Mouse (Mus musculus) embryonic facial prominence, embryonic 10.5 days (tissue): ENCODE measurements around the gene Ticrr. TPM values are rescaled to one million over a fixed set of nuclear protein-coding genes. Genes with fewer than 3 reads are reported as not detected.
A peak's percentile ranks its signal among the peaks of the same experiment; 100 is the strongest.

Experiments
- DNase-seq: peaks from one replicate; pipeline ENCODE4 v3.0.0-alpha.2; 2017; ENCODE audit warnings: low spot score
- H3K27ac ChIP-seq: fragments of 300-500 bp; sonication (generic); replicated peaks from 2 replicates; pipeline ENCODE4 v1.5.1; 2016; ENCODE audit warnings: mild to moderate bottlenecking
- H3K27me3 ChIP-seq: fragments of 300-500 bp; sonication (generic); replicated peaks from 2 replicates; pipeline ENCODE4 v1.6.1; 2016; ENCODE audit warnings: low read depth, mild to moderate bottlenecking; ENCODE audit not compliant: poor library complexity, severe bottlenecking
- H3K36me3 ChIP-seq: fragments of 300-500 bp; sonication (generic); replicated peaks from 2 replicates; pipeline ENCODE4 v1.6.1; 2016; ENCODE audit warnings: mild to moderate bottlenecking, moderate library complexity
- H3K4me1 ChIP-seq: fragments of 300-500 bp; sonication (generic); 2 replicates; pipeline ENCODE4 v1.6.1; 2016
- H3K4me3 ChIP-seq: fragments of 300-500 bp; sonication (generic); 2 replicates; pipeline ENCODE4 v1.5.1; 2016; ENCODE audit warnings: mild to moderate bottlenecking, moderate library complexity
- H3K9me3 ChIP-seq: fragments of 300-500 bp; sonication (generic); 2 replicates; pipeline ENCODE4 v1.6.1; 2016; ENCODE audit warnings: mild to moderate bottlenecking
- WGBS: fragments of 180-500 bp; shearing (Covaris S2); methylation state at CpG from one replicate; pipeline ENCODE4 v1.1.7; 2016; 5-methylcytosine and 5-hydroxymethylcytosine counted together
- polyA plus RNA-seq: library from polyadenylated mRNA; unstranded; fragments of >200 nt; fragmentation: Nextera tagmentation; extraction: Ambion mirVana; gene quantifications from 2 replicates; pipeline ENCODE4 v1.2.1, GENCODE M21; 2016

Ticrr gene
- polyA plus RNA-seq, 1 experiment from 2014 or later = 16.4 TPM

DNA sequence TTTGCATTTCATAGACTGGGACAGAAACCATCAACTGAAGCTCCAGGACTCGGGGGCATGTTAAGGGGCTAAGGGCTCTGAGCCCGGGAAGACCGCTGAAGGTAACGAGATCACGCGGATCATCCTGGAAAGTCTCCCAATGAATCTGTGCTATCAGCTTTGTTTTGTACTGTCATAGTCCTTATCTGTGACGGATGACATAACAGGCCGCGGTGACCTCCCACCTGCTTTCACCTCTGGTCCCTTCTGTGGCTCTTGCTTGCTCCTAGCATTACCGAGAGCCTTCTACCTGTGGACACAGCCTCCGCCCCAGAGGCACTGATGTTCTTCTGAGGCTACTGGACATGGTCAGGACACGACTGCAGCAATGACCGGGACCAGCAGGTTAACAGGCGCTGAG is 76.5 kb downstream of the Ticrr start:
- Histone ChIP-seq H3K9me3 (no peaks in the 10 kb centered on the region), H3K36me3 (peaks cover 20% of the 10 kb centered on the region), H3K4me3 (no peak overlapping the region), H3K4me1 (0 out of 2 replicates have a peak, but pooled peaks cover 3% of the 10 kb centered on the region), H3K27me3 (peaks cover 11% of the 10 kb centered on the region), H3K27ac (no peak overlapping the region)
- no peak for DNase-seq
- WGBS = 92% methylated on average over 14 of the region's 14 CpGs

DNA sequence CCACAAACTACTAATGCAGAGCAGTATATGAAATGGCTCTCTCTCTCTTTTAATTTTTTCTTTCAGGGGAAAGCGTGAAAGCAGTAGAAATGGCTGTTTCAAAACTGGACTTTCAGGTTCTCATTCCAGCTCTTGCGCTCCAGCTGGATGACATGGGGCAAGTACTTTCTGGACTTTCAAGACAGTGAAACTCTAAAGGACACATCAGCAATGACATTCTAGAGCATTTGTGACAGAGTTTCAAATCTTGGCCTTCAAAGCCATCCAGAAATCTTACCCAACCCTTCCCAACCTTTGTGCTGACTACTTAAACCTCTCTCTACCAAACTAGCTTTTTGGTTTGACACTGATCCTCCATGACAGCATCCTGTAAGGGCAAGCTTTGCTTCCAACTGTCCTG is 78.9 kb downstream of the Ticrr start:
- Histone ChIP-seq H3K4me3 (no peak overlapping the region), H3K4me1 (peaks cover 14% of the 10 kb centered on the region), H3K27ac (no peak overlapping the region), H3K36me3 (peaks cover 20% of the 10 kb centered on the region), H3K27me3 (peaks cover 7% of the 10 kb centered on the region), H3K9me3 (no peaks in the 10 kb centered on the region)
- no peak for DNase-seq
- WGBS = 87% methylated on average over 2 of the region's 2 CpGs

- Histone ChIP-seq H3K9me3 (no peaks in the 10 kb centered on the region), H3K27me3 (peaks cover 7% of the 10 kb centered on the region), H3K4me3 (no peak overlapping the region), H3K4me1 (peaks cover 14% of the 10 kb centered on the region), H3K27ac (no peak overlapping the region), H3K36me3 (peaks cover 14% of the 10 kb centered on the region)
- whole genome bisulfite sequencing = 79% methylated on average over 4 of the region's 4 CpGs
- no peak for DNase-seq
These were observed 80.3 kb downstream of the Ticrr start for GRCm38 (mm10) chr7:79740279-79740678.

- Histone ChIP-seq H3K36me3 (peaks cover 5% of the 10 kb centered on the region), H3K4me3 (peak overlapping the region; percentile 87), H3K27me3 (peaks cover 7% of the 10 kb centered on the region), H3K27ac (no peak overlapping the region), H3K4me1 (peaks cover 14% of the 10 kb centered on the region), H3K9me3 (no peaks in the 10 kb centered on the region)
- 27% methylated on average over 11 of the region's 11 CpGs for WGBS
- no peak for DNase-seq
These were observed 82.3 kb downstream of the Ticrr start for GRCm38 (mm10) chr7:79742277-79742658.

DNA sequence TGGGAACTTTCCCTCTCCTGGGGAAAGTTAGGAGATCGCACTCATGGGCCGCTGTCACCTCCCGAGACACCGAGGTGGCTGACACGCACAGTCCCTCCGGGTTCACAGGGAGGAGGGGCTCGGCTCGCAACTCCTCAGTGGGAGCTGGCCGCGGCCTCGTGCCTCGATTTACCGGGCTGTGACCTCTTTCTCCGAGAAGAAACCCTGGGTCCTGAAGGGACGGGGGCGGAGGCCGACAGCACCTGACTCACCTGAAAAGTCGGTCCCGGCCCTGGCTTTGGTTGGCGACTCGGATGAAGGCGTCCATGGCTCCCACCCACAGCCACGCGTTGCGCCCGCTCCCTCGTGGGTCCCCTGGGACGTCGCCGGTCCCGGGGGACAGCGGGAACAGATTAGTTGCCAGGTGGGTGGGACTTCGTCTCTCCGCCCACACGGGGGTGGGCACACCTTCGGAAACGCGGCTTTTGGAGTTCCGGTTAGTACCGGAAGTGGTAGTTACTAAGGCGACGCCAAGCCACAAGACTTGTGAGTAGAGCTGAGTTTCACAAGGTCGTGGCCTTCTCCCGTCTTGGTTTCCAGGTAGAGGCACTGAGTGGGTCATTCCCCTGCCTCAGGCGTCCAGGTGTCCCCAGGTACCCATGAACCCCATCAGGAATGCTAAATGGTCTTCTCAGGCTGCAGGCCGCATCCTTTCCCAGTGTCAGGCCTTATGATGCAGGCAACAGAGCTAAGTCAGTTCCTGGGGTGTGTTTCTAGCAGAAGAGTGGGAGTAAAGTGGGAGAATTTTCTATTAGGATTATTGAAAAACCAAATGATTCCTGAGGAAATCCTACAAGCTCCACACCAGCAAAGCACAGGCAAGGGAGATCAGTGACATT is 82.9 kb downstream of the Ticrr start, which contains the start of the genes Pex11a and Wdr93:
TSS of gene Pex11a (minus strand) at position 473 of the 878 bp plus-strand sequence.
TSS of gene Wdr93 (plus strand) at position 505 of the 878 bp plus-strand sequence.
- H3K27me3 ChIP-seq = peaks cover 7% of the 10 kb centered on the region
- peaks cover 14% of the 10 kb centered on the region for H3K4me1 ChIP-seq
- H3K4me3 ChIP-seq = peak within 1 kb of the TSS; percentile 87
- 3% methylated on average over 46 of the region's 46 CpGs for WGBS
- H3K27ac ChIP-seq = peak within 1 kb of the TSS; percentile 72
- H3K9me3 ChIP-seq = no peaks in the 10 kb centered on the region
- DNase-seq = peak; percentile 85
- no peaks in the 10 kb centered on the region; the same call in 1 of the 2 replicates for H3K36me3 ChIP-seq

- 94% methylated on average over 9 of the region's 9 CpGs for WGBS
- H3K27me3 ChIP-seq = peaks cover 7% of the 10 kb centered on the region
- DNase-seq = no peak
- no peak overlapping the region for H3K27ac ChIP-seq
- no peak overlapping the region for H3K4me3 ChIP-seq
- no peaks in the 10 kb centered on the region; the same call in 1 of the 2 replicates for H3K36me3 ChIP-seq
- H3K4me1 ChIP-seq = peaks cover 14% of the 10 kb centered on the region
- H3K9me3 ChIP-seq = no peaks in the 10 kb centered on the region
These were observed 84.1 kb downstream of the Ticrr start for GRCm38 (mm10) chr7:79744051-79744450.

- no peak for DNase-seq
- H3K36me3 ChIP-seq = no peaks in the 10 kb centered on the region; the same call in 1 of the 2 replicates
- H3K27me3 ChIP-seq = peaks cover 7% of the 10 kb centered on the region
- peaks cover 14% of the 10 kb centered on the region for H3K4me1 ChIP-seq
- 78% methylated on average over 5 of the region's 5 CpGs for WGBS
- H3K9me3 ChIP-seq = no peaks in the 10 kb centered on the region
- no peak overlapping the region for H3K27ac ChIP-seq
- H3K4me3 ChIP-seq = no peak overlapping the region
These were observed 84.6 kb downstream of the Ticrr start for GRCm38 (mm10) chr7:79744585-79744984.

DNA sequence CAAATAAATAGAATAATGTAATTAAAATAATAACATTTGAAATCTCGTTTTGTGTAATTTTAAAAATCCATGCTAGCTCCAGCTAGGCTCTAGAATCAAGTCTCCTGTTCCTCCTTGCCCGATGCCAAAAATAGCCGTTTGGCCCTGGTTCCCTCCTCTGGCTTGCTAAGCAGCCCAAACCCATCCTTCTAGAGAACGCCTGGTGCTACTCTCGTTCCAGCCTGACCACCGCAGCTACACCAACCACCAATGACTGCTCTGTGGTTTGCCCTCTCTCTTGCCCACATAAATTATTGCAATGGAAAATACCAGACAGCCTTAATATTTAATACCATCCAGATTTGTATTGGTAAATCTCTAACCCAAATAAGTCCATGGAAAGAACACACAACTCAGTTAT is 87.7 kb downstream of the Ticrr start:
- Histone ChIP-seq H3K9me3 (no peaks in the 10 kb centered on the region), H3K4me1 (peaks cover 10% of the 10 kb centered on the region), H3K36me3 (no peaks in the 10 kb centered on the region), H3K27ac (no peak overlapping the region), H3K4me3 (no peak overlapping the region), H3K27me3 (no peaks in the 10 kb centered on the region; the same call in 1 of the 2 replicates)
- DNase-seq = no peak
- WGBS = 84% methylated on average over 6 of the region's 6 CpGs

Other genes with a start within 250 kb of the Ticrr start
- 33.4 and 37.8 TPM in 2 replicates for gene Polg, start 193.8 kb upstream of the Ticrr start, polyA plus RNA-seq
- 0.51 TPM in 1 of 2 replicates, not detected in the other for gene Rhcg, start 42.5 kb upstream of the Ticrr start, polyA plus RNA-seq
- gene Kif7, start 55.5 kb downstream of the Ticrr start, polyA plus RNA-seq = 7.4 and 7.7 TPM in 2 replicates
- gene Plin1, start 72.7 kb downstream of the Ticrr start, polyA plus RNA-seq = 0.10 TPM in 1 of 2 replicates, not detected in the other
- 7.2 and 8.4 TPM in 2 replicates for gene Pex11a, start 82.9 kb downstream of the Ticrr start, polyA plus RNA-seq
- gene Wdr93, start 83.0 kb downstream of the Ticrr start, polyA plus RNA-seq = 0.38 and 0.45 TPM in 2 replicates
- 0.11 TPM in 1 of 2 replicates, not detected in the other for gene Mesp1, start 133.6 kb downstream of the Ticrr start, polyA plus RNA-seq
- gene Mesp2, start 150.5 kb downstream of the Ticrr start, polyA plus RNA-seq = 0.34 and 0.36 TPM in 2 replicates
- 5.4 and 6.9 TPM in 2 replicates for gene Anpep, start 200.9 kb downstream of the Ticrr start, polyA plus RNA-seq